Mouse (Mus musculus) mature B cell (primary cell): ENCODE results near the gene Dock8.
"Not testable (repeated sequence)": the region's sequence is repeated elsewhere in the genome, so short reads cannot be mapped to it uniquely, and the experiment has no call there.

Source experiments
- in situ Hi-C: fragments of 300-500 bp; cut with MboI; formaldehyde crosslinking; loops from 2 replicates; pipeline ENCODE4 v1.14.3; 2019

The Dock8 gene

DNA sequence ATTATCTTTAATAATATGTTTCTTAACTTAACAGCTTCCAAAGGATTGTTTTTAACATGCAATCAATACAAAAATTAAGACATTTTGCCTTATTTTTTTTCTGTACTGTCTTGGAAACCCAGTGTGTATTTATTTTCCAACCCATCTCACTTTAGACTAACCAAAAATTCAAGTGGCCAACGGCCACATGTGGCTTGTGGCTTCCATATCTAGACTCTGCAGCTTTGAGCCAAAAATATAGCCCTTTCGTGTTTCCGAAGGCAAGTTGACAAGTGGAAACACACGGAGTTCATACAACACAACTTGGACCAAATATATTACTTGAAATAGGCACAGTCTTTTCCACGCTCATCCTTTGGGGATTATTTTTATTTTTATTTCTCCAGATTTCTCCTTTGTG lies 773 bp upstream of the Dock8 start:
- in situ Hi-C loops, result no loop called here

DNA sequence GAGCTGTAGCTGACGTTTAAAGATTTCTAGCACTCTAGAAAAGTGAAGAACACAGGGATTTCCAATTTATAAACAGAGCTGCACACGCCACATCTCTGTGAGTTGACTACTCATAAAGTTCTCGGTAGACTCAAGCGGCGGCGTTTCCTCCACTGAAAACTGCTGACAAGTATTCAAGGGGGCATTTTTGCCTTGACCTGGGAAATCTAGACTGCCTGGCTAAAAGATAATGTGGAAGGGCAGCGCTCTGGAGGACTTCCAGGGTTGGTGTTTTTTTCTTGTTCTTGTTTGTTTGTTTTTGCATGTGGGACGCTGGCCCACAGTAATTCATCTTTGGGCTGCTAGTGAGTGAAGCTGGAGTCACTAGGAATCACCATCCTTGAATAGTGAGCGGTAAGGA lies 819 bp downstream of the Dock8 start:
- in situ Hi-C loops, result no loop called here

- in situ Hi-C loops, result no loop called here
Measured at GRCm38 (mm10) chr19:25002032-25002431, 2.7 kb downstream of the Dock8 start.

GRCm38 (mm10) chr19:25002828-25003227 lies 3.5 kb downstream of the Dock8 start:
- in situ Hi-C loops, result no loop called here

DNA sequence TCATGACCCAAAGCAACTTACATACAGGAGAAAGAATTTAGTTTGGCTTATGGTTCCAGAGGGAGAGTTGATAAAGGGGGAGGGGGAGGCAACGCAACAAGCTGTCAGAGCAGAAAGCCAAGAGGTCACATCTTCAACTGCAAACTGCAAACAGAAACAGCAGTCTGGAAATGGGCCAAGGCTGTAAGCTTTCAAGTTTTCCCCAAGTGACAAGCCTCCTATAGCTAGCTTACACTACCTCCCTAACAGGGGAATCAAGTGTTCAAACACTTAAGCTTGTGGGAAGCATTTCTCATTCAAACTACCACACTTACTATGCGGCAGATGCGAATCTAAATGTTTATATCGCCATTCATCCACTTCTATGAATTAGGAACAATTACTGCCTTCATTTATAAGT lies 4.5 kb downstream of the Dock8 start:
- in situ Hi-C loops, result no loop called here

GRCm38 (mm10) chr19:25006686-25007085 lies 7.4 kb downstream of the Dock8 start:
- in situ Hi-C loops, result no loop called here

DNA sequence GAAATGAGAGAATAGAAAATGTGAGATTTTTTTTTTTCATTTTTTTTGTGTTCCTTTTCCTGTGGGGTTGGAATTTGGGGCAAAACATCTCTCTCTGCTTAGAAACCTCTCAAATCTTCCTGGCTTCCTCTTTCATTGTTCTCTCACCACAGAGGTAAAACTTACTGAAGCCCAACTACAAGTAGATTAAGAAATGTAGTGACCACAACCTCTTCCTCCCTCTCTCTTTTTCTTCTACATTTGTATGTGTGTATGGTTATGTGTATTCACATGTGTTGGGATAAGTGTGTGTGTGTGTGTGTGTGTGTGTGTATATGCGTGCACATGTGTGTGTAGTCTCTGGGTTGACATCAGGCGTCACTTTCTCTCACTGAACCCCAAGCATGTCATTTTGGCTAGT lies 9.2 kb downstream of the Dock8 start:
- in situ Hi-C loops, result no loop called here

DNA sequence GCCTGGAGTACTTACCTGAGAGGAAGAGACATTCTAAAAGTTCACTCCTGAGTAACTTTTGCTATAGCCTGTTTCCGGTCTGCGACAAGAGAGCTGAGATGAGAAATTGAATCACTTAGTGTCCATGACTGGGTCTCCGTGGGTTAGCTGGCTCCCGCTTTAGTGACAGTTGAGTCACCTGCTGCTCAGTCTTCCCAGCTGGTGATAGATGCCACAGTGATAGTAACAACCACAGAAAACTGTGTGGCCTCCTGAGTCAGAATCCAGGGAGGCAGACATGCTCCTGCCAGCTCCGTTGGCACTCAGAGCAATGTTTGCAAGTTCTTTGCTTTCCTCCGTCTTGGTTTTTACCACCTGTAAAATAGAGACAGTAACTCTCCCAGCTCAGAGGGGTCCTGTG lies 23.4 kb downstream of the Dock8 start:
- in situ Hi-C loops, result no loop called here

- in situ Hi-C loops, result no loop called here
Measured at GRCm38 (mm10) chr19:25031765-25032164, 32.4 kb downstream of the Dock8 start.

GRCm38 (mm10) chr19:25033008-25033407 lies 33.7 kb downstream of the Dock8 start:
- in situ Hi-C loops, result not testable (repeated sequence)

GRCm38 (mm10) chr19:25035825-25036224 lies 36.5 kb downstream of the Dock8 start:
- in situ Hi-C loops, result no loop called here

DNA sequence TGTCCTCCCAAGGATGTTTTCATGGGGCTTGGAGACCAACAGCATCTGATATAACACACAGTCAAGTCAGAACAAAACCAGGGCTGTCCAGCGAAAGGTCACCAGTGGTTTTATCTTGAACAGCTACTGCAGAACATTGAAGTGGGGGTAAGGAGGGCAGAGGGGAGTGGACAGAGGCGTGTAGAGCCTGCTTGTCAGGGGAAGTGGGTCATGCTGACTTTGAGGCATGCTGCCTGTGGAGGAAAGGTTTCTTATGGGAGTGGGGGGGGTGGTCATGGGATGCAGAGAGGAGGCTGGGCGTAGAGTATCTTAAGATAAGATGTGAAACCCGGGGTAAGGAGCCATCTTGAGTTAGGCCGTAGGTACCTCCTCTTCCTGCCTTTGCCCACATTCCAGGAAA lies 37.5 kb downstream of the Dock8 start:
- in situ Hi-C loops, result no loop called here

DNA sequence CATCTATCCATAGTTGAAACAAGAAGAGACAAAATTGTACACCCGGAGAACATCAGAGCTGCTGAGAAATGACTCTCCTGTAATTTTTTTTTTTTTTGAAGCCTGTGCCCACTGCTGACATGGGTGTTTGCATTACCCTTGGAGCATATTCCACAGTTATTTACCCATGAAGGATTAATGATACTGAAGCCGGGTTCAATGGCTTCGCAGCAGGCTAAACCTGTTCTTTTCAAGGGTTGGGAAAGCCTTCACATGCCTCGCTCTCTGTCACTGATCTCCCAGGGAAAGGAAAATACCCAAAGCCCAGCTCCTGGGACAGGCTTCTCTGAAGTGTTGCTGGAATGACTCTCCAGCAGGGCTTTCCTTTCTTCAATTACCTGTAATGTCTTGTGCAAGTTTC lies 37.9 kb downstream of the Dock8 start:
- in situ Hi-C loops, result no loop called here

DNA sequence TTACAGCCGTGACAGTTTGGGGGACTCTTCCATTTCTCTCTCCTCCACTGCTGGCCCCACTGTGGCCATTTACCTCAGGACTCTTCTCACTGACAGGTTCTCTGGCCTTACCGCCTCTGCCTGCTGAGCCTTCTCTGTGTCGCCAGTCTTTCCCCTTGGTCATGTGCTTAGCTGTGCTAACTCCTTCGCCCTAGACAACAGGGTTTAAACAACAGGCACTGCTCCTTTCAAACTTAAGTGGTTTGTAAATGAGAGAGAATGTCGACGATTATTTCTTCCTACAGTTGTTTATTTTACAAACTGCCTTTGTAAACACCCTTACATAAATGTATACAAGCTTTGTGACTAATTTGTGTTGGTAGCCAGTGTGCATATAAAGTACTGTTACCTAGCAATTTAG lies 39.0 kb downstream of the Dock8 start:
- in situ Hi-C loops, result no loop called here

GRCm38 (mm10) chr19:25041209-25041608 lies 41.9 kb downstream of the Dock8 start:
- in situ Hi-C loops, result no loop called here

DNA sequence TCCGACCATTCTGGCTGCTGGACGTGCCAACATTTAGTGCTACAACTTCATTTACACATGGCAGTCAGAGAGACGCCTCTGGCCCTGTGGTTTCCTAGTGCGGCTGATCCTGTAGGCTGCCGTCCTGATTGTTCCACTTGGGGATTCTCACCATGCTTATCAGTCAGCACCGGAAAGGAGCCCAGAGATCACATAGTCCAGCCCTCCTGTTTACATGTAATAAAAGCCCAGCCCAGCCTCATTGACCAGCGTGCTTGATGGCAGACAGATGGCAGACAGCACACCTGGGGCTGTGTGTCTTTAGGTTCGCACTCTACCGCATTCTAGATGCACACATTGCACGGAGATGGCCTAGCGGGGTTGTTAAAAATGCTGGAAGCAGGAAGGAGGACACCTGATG lies 43.6 kb downstream of the Dock8 start:
- in situ Hi-C loops, result no loop called here

DNA sequence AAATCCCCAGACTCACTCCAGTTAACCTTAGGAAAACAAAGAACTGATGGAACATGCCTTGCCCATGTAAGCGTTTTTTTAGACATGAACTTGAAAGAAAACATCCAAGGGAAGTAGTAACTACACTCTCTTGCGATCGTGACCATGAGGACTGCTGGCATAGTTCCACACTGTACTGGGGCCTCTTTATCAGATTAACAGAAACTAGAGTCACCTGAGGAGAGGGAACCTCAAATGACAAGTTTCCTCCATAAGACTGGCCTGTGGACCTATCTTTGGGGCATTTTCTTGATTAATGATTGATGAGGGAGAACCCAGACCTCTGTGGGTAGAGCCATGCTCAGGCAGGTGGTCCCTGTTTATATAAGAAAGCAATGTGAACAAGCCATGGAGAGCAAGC lies 44.7 kb downstream of the Dock8 start:
- in situ Hi-C loops, result no loop called here

GRCm38 (mm10) chr19:25052355-25052754 lies 53.0 kb downstream of the Dock8 start:
- in situ Hi-C loops, result no loop called here

- in situ Hi-C loops, result no loop called here
Measured at GRCm38 (mm10) chr19:25053152-25053551, 53.8 kb downstream of the Dock8 start.

DNA sequence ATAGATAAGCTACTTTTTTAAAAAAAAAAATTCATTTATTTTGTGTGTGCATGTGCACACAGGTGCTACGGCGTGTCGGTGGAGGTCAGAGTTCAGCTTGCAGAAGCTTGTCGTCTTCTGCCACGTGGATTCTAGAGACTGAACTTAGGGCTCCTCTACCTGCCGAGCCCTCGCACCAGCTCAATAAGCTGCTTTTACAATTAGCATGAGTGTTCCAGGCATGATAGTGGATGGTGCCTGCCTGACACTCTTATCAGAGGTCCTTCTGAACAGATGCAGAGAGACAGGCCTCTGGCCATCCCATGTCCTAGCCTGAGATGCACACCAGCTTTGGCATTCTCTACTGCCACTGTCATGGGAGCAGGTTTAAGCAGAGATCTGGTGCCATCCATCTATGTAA lies 55.7 kb downstream of the Dock8 start:
- in situ Hi-C loops, result no loop called here

- in situ Hi-C loops, result no loop called here
Measured at GRCm38 (mm10) chr19:25055559-25055958, 56.2 kb downstream of the Dock8 start.

- in situ Hi-C loops, result no loop called here
Measured at GRCm38 (mm10) chr19:25056224-25056623, 56.9 kb downstream of the Dock8 start.

- in situ Hi-C loops, result no loop called here
Measured at GRCm38 (mm10) chr19:25057826-25058225, 58.5 kb downstream of the Dock8 start.

DNA sequence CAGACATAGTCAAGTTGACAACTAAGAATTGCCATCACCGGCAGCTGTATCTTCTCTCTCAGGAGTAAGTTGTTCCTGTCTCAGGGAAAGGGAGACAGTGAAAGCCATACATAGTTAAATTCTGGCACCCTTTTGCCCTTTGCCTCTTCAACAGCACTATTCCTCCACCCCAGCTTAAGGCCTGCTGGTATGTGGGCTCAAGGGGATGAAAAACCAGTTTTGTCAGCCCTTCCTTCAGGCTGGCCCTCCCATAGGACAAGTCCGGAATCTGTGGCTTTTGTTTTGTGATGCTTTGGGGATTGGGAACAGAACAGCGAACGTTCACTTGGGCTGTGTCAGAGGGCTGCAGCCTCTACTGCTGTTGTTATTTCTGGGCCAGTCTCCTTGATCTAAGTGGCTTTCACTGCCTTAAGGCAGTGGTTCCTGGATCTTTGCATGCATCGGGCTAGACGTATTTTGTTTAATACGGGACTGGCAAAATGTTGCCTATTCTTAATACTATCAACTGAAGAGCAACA lies 60.6 kb downstream of the Dock8 start:
- in situ Hi-C loops, result no loop called here

GRCm38 (mm10) chr19:25060375-25060774 lies 61.0 kb downstream of the Dock8 start:
- in situ Hi-C loops, result no loop called here
